Mouse (Mus musculus) testis, adult 2 months (tissue): ENCODE measurements around the gene Inafm1.

Experiments used
- CTCF ChIP-seq: fragments of 200-500 bp; IDR thresholded peaks from 2 replicates; pipeline ENCODE4 v1.5.1; 2012; ENCODE audit warnings: low read depth, mild to moderate bottlenecking, inconsistent platforms, low read length, moderate library complexity; ENCODE audit not compliant: control insufficient read depth, insufficient read depth, insufficient replicate concordance
- POLR2A ChIP-seq: fragments of 200-500 bp; IDR thresholded peaks from 2 replicates; pipeline ENCODE4 v1.6.1; 2012; ENCODE audit warnings: low read depth, mild to moderate bottlenecking, inconsistent platforms, low read length, moderate library complexity; ENCODE audit not compliant: control insufficient read depth

DNA sequence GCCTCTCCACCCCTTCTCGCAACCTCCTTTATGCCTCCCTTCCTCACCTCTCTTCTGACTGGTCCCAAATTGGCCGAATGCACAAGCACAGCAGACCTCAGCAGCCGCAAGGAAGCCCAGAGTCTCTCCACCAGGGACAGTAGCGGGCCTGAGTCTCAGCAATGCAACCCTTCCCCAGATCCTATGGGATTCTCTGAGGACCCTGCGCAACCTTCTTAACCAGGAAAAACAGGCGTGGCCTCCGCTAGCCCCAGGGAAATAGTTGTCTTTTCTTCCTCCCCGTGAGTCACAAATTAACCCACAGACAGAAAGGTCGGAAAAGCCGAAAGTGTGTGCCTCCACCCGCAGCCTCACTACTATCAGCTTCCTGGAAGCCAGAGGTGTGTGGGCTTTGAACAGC is 31.6 kb downstream of the Inafm1 start:
- no peak for TF ChIP-seq CTCF
- no peak for TF ChIP-seq POLR2A
